Mouse (Mus musculus) mesoderm, embryonic 11.5 days (tissue): ENCODE measurements at regions not wholly inside any gene's neighbourhood (a gene's known extent, or its start where the extent isn't known, plus 50 kb on each side); places are given as distances from the start of the nearest gene placed in this dataset.

Source experiments
- DNase-seq: peaks from one replicate; pipeline ENCODE4 v3.0.0-alpha.2; 2012; ENCODE audit warnings: low read depth, low spot score

DNA sequence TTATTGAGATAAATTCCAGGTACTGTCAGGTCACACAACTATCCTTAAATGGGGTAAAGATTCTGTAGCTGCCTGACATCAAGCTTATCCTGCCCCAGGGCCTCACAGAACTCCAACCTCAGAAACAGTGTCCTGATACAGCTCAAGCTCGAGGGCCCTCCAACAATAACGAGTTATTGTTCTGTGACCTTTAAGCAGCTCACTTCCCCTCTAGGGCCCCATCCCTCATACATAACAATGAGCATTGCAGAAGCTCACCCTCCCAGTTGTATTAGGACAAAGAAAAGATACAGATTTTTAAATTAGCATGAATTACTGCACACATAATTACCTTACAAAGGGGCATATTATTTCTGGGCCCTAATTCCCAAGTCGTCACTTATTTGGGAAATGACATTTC lies 293.5 kb upstream of the Trpc7 start:
- DNase-seq: peak; percentile 18

DNA sequence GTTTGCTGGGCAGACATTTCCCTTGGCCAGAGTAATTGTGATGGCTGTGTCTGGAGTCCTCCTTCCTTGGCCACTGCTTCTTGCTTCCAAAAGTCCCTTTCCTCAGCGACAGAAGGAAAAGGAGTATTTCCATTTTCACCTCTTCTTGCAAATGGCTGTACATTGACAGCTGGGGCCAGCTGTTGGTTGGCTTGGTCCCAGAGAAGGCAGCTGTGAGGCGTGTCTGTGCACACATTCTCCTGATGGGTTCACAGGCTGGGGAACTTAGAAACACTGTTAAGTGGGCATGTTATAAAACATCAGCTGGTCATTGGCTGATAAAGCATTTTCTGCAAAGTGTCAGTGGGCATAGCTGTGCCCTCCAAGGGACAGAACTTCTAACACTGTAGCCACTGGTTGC lies 290.4 kb upstream of the Trpc7 start:
- no peak for DNase-seq

DNA sequence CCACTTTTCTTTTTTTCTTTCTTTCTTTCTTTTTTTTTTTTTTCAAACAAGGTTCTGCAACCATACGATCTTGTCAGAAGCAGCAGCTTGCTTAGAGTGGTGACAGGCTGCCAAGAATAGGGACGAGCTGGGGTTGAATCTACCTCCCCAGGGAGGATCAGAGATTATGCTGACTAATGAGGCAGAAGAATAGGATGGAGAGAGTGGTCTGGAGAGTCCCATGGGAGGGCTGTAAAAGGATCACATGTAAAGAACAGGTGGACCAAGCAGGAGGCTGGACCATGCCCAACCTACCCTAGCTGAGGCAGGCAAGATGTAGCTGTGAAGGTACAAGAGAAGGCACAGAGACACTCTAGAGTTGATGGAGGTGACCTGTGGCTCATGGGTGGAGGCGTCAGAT lies 274.4 kb upstream of the Trpc7 start:
- no peak for DNase-seq

DNA sequence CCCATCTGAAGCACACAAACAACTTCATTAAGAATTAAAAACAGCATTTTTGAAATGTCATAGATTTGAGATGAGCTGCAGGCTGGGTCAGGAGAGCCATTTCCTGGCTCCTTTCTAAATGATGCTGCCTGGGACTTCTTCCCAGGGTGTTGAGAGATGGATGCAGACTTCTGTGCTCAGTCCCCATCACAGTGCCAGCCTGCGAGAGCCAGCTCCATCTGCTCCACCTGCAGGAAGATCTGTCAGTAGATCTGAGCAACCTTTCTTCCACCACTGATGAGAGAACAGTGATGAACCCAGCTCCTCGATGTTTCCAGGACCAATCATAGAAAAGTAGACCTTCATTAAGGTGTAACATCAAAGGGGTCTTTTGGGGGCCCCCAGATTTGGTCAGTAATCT lies 273.8 kb upstream of the Trpc7 start:
- DNase-seq: no peak

DNA sequence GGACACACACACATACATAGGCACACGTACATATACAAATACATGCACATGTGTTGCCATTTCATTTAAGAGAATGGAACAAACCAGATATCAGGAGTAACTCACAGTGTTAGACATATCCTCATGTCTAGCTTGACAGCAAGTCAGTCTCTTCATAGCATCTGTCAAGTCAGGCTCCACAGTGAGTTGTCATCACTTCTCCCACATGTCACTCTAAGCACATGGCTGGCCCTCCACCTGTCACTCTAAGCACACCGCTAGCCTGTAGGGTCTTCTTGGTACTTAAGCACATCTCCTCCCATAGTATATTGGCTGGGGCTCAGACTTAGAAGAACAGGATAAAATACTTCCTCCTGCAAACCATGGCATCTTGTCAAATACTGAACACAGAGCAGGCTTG lies 269.6 kb upstream of the Trpc7 start:
- DNase-seq: no peak

DNA sequence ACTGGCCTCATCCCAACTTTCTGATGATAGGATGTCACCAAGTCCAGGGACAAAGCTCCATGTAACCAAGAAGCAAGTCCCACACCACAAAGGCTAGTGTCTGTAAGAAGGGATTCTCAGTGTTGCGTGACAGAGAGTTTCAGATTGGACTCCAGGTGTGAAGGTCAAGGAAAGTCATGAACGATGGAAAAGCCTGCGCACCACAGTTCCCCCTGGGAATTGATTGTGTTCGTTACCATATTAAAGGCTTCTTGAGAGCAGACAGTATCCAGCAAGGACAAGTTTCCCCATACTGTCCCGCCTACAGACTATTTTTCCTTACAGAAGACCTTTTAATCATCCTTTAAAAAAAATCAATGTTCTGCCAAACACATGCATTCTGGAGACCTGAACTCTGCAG lies 257.0 kb upstream of the Trpc7 start:
- no peak for DNase-seq

DNA sequence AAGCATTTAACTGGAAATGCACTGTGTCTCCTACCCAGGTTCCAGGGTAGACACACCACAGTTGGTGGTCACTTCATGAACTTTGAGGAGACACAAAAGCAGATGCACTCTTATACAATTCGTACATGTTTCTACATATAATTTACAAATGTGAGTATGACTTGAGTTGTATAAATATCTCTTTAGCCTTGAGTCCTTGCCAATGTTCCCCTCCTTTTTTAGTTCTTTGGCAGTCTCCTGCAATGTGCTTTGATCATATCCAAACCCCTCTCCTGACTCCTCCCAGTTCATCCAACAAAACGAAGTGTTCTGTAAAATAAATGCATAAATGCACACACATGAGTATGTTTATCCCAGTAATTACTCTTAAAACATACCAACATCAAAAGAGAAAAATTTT lies 251.8 kb upstream of the Trpc7 start:
- DNase-seq: no peak

DNA sequence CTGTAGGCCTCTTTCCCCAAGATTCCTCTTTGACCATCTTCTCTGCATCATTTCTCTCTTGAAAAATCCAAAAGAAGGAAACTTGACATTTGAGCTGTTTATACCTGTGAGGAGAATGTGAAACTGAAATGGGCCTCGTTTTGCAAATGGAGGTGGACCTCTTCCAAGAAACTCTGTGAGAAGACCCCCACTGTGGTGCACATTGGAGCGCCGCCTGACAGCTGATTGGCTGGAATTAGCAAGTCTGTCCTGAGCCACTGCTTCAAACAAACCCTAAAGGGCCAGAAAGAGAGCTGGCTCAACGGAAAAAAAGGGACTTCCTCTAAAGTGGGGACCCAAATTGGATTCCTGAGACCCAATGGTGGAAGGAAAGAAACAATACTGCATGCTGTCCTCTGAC lies 250.9 kb upstream of the Trpc7 start:
- DNase-seq: no peak

DNA sequence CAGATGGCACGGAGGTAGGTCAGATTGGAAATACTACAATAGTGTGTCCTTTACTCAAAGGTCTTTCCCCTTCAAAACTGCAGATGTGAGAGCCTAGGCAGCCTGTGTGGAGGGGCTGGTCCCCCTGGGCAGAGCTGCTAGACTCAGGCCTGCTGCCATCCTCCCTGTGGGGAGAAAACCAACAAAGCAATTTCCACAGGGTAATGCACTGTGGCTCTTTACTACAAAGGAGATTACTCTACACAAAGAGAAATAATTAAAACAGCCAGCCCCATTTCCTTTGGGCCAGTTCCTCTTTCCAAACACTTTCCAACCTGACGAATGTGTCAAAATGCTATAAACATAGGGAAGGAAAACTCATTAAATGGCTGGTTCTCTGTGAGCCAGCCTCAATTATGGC lies 250.0 kb upstream of the Trpc7 start:
- DNase-seq: no peak

DNA sequence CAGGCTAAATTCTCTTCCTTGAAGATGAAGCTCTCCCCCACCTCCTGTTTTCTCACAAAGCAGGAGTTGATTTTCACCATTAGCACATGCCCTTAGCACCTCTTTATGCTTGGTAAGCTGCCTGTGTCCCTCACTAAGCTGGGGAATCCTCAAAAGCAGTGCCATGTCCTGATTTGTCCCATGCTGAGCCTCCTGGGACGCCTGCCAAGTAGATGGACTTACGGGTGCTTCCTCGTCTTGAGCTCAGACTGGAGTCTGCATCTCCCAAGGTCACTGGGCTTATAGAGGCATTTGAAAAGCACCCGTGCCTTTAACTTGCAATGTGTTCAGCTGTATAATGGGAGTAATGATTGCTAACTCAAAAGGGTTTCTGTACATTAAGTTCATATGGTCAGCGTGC lies 247.1 kb upstream of the Trpc7 start:
- no peak for DNase-seq

DNA sequence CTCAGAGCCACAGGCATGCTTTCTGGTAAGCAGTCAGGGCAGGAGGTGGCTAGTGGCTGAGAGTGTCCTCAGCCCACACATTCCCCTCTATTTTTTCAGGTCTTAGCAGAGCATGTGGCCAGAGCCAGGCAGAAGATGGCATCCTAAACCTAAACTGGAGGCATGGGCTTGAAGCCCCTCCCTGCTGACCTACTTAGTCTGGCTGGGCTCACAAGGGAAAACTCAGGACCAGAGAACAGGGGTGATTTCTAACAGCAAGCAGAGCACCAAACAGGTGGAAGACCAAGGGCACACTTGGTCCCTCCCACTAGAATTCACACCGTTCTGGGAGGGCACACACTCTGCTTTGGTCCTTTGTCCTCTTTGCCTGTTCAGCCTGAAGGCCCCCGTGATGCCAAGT lies 246.6 kb upstream of the Trpc7 start:
- DNase-seq: no peak

DNA sequence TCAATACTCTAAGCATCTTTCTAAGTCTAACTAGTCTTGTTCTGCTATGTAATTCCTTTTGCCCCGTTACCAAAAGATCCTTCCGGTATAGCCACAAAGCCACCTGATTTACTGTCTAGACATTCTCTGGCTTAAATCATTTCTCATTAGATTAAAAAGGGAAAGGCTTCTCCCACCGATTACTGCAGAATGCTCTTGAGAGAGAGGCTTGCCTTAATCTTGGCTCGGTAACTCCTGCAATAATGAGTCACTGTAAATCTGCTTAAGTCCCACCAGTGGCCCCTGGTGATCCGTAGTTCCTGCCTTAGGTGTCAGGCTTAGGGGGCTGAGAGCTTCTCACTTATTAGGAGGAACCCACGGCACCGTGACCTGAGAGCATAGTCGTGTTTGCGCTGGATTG lies 220.1 kb upstream of the Trpc7 start:
- DNase-seq: no peak

DNA sequence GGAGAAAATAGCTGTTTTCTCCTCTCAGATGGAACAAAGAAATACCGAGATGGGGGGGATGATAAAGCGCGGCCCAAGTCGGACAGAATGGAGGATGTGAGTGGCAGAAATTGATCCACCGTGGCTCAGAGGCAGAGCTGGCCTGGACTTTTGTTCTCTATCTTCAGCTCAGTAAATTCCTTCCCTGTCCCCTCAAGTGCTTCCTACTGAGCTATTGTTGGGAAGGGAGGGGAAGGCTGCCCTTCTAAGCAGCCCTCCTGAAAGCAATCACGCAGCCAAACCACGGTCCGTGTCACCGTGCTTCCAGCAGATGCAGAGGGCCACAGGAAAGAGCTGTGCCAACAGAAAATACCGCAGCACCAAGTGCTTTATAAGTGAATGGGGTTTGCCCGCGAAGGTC lies 212.2 kb upstream of the Trpc7 start:
- no peak for DNase-seq

DNA sequence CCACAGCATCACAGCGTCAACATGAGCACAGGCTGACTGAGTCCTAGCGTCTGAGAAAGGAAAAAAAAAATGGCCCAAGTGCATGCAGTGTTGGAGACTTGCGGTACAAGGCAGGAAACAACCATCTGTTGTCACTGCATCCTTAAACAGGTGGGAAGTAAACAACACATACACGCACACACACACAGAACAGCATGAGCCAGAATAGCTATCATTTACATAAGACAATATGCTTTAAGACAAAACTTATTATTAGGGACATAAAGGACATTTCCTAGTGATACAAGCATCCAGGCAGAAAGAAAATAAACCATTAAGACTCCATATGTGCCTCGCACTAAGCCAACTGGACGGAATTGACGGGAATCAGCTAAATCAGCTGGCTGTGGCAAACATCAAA lies 203.8 kb upstream of the Trpc7 start:
- no peak for DNase-seq

DNA sequence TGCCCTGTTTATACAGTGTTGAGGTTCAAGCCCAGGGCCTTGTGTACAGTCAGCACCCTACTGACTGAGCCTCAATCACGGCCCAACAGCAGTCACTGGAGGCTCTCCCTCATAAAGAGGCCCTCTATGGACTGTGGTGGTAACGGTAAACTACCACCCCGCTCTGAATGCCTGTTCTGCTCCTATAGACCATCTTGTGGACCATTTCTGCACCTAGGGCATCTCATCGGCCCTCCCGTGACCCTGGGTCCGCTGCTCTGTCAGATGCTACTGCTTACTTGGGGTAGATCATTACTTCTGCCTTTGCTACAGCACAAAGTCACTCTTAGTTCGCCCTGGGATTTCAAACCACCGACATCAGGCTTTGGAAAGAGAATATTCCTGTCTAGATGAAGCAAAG lies 196.1 kb upstream of the Trpc7 start:
- DNase-seq: no peak

DNA sequence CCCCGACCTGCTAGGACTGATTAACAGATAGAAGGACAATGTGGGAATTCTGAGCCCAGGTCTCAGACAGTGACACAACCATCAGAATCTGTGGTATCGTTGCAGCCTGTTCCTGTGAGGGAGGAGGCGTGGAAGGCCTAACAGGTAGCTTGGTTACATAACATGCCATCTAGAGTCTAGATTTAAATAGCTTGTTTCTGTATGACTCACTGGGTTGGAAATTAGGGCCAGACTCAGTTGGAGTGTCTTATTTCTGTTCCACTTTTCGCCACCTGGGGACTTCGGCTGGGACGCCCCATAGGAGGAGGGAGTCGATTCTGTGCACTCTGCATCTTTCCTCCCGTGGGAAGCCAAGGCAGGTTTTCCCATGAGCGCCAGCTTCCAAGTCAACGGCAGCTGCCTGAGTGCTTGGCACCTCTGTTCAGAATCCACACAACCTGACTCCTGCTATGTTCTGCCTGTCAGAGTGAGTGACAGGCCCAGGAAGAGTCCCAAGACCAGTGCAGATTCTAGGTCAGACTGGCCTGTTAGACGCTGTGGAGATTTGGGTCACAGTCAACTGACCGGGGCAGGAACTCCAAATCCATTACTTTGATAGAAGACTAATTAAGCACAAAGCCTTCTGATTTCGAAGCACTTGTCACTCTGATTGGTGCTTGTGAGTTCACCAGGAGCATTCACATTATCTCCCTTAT lies 193.7 kb upstream of the Trpc7 start:
- no peak for DNase-seq

DNA sequence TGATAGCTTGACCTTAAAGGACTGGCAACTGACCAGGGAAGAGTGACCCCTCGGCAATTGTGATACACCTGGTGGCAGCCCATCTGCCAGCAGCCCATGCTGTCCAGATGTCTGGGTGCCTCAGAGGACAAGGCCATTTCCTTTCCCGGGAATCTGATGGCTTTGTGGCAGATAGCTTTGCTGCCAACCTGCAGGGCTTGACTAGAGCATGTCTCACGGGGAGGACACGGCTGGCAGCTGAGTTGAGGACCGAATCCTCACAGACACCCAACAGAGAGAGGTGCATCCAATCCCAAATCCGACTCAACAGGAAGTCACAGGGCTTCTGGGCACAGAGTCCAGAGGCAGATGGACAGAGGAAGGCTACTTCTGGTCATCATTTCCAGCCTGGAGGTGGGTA lies 192.2 kb upstream of the Trpc7 start:
- no peak for DNase-seq

DNA sequence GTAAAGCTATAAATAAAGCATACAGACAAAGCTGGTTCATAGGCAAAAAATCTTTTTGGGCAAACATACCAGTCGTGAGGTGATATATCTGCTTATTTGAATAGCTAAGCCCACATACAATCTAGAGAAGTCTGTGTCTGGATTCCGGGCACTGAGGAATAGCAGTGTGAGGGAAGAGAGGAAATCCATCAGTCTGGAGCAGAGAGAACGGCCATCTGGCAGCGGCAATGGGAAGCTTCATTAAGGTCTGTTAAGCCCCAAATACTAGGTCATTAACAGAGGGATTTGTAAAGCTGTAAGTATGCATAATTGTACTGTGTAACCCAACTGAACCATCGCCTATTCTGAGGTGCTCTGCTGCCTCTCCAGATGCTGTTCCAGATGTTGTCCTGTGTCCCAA lies 191.6 kb upstream of the Trpc7 start:
- no peak for DNase-seq

DNA sequence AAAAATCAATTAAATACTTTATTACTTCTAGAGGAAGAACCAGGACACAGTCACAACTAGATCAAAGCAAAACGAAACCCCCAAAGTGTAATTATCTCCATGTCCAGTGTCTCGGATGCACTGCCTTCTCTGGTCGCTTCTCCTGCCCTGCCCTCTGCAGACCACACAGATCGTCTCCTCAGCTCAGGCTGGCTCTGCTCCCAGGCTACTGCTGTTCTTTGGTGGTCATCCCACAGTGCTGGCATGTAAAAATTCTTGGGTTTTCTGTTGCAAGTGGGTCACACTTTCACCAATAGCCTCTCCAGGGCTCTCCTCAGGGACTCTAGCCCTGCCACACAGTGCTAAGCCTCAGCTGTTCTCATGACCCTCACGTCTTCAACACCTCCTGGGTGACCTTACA lies 188.0 kb upstream of the Trpc7 start:
- no peak for DNase-seq

DNA sequence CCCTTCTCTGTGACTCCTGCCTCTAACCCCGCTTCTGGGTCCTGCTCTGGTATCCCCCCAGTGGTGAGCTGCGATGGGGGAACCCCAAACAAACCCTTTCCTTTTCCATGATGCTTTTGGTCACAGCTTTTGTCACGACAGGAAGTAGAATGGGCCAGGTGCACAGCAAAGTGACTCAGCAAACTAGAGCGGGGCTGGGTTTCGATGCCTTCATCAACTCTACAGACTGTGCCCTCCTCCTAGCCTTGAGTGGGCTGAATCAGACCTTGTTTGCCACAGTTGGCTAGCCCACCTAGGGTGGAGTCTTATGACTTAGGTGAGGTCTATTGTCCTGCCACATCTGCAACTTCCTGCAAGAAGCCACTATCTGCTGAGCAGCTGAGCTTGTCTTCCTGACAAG lies 174.7 kb upstream of the Trpc7 start:
- DNase-seq: no peak

DNA sequence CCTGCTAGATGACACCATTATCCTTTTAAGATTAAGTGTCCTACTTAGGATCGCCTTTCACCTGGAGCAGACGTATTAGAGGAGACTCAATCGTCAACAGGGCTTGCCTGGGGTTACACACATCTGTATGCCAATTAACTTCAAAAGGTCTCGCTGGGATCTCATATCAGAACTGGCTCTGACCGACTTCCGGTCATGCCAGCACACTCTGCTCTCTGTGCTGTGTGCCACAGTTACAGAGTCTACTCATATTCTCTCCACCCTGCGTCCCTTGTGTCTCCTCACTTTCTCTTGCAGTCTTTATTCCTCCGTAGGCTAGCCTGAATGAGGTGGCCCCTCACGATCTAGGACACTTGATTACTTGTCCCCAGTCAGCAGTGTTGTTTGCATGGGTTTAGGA lies 165.9 kb upstream of the Trpc7 start:
- no peak for DNase-seq

DNA sequence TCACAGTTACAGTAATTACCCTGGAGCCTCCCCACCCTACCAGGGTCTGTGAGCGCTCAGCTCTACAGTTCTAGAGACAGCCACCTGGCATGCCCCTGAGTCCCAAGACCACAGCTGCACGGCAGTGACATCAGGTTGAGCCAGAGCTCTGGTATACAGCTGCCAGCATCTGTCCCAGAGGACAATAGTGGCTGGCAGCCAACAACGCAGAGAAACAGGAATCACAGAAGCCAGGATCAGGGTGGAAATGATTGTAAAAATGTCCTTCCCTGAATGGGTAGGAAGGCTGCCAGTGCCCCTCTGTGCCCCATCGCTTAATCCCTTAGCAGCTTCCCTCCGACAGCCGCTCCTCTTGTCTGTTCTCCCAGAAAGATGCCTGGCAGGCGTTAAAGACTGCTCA lies 165.3 kb upstream of the Trpc7 start:
- DNase-seq: no peak

DNA sequence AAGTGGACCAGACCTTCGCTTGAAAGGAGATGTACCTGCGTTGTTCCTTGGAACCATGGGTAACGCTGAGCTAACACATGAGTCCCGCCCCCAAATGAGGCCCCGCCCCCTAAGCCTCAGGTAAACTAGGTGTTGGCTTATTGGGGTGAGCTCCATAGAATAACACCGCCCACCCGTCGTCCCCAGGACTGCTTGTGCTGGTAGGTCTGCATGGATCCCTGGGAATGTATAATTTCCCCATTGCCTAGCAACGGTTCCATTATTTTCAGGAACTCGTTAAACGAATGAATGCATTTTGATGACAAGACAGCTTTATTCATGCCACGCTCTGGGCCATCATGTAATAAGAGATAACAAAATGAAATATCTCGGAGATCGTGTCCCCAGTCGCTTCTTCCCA lies 161.0 kb upstream of the Trpc7 start:
- DNase-seq: no peak

DNA sequence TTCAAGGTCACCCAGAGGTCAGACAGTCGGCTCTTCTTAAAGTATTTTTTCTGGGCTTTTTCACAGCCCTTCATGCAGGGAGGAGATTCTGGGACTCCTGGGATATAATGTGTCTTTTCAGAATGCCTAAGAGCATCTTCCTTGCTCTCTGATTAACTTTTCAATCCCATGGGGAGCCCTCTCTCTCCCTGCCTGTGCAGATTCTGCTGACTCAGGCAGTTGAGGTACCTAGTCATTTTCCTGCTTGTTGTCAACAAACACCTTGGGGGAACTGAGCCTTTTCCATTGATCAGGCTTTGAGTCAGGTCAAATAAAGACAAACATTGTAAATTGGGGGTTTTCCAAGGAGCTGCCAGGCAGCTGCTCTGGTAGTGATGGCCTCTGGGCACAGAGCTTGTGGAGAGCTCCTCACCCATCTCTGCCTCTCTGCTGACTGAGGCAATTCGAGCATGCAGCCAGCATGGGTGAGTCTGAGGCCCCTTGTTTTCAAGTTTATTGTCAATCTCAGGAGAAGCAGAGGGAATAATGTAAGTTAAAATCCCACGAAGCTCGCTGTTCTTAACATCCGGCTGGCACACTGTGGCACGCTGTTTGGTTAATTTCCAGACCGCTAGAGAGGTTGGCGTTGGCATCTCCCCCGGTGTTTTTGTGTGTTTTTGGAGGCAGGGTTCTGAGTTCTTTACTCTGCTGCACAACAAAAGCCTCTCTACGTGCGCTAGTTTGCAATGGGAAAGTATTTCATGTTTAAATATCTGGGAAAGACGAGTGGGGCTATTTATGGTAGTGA lies 159.8 kb upstream of the Trpc7 start:
- no peak for DNase-seq
